Mouse (Mus musculus) layer of hippocampus, postnatal 14 days (tissue): ENCODE results near the gene Zfp69. TPM values are rescaled to one million over a fixed set of nuclear protein-coding genes. Genes with fewer than 3 reads are reported as not detected.

Source experiments
- DNase-seq, 2 experiments: peaks; one replicate each; pipeline ENCODE4 v3.0.0; 2021 to 2022; ENCODE audit warnings: low spot score in 2 of 2, mixed read lengths in 1 of 2
- microRNA-seq, 2 experiments: library from miRNA; unstranded; fragments of <30 nt; microRNA quantifications; one replicate each; pipeline ENCODE4 v1.2.0; 2021
- total RNA-seq, 2 experiments: library from RNA; stranded (reverse); gene quantifications; 2 replicates each; pipeline ENCODE4 v1.2.3; 2021

Gene Zfp69
- total RNA-seq, 2 experiments from 2014 or later, result 1.4 to 2.8 TPM

- no peak for DNase-seq
Observed at GRCm38 (mm10) chr4:120886811-120887210, 64.7 kb downstream of the Zfp69 start.

- no peak for DNase-seq
Observed at GRCm38 (mm10) chr4:120886131-120886530, 65.4 kb downstream of the Zfp69 start.

GRCm38 (mm10) chr4:120885208-120886120, 66.0 kb downstream of the Zfp69 start:
- DNase-seq, result no peak

- DNase-seq, result peak in 1 of 2 experiments; percentile 49
Observed at GRCm38 (mm10) chr4:120882002-120882625, 69.4 kb downstream of the Zfp69 start.

GRCm38 (mm10) chr4:120880731-120881432, 70.6 kb downstream of the Zfp69 start:
- DNase-seq, result no peak

Small RNAs within 50 kb of the gene (microRNA-seq; reads per million reads assigned to microRNA genes)
- gene Mir7015, result 2.0 to 2.9 reads per million in 2 experiments

Other genes with a start within 250 kb of the Zfp69 start
- 1 to 10 TPM; 7.4 TPM for gene Kcnq4, start 203.1 kb downstream of the Zfp69 start, total RNA-seq
- 10 to 100 TPM; 49.1 to 53.8 TPM for gene Nfyc, start 120.1 kb downstream of the Zfp69 start, total RNA-seq
- 10 to 100 TPM; 17.5 to 24.7 TPM for gene Rims3, start 96.9 kb downstream of the Zfp69 start, total RNA-seq
- 10 to 100 TPM in 1 of 2 experiments, 1 to 10 TPM in 1; 9.4 to 10.1 TPM for gene Exo5, start 26.7 kb downstream of the Zfp69 start, total RNA-seq
- 100 to 1,000 TPM; 138 to 140 TPM for gene Smap2, start 65.5 kb upstream of the Zfp69 start, total RNA-seq
- gene Col9a2, start 87.7 kb upstream of the Zfp69 start, total RNA-seq, result 1 to 10 TPM; 5.7 to 7.0 TPM
- gene Zmpste24, start 146.5 kb upstream of the Zfp69 start, total RNA-seq, result 10 to 100 TPM; 24.7 to 25.6 TPM
- not detected for gene Tmco2, start 157.5 kb upstream of the Zfp69 start, total RNA-seq